Mouse (Mus musculus) forebrain, embryonic 11.5 days (tissue): Measurements from ENCODE around the gene Nrxn3. TPM values are rescaled to one million over a fixed set of nuclear protein-coding genes. Genes with fewer than 3 reads are reported as not detected.

Experiments used
- ATAC-seq: fragments of 200-750 bp; cut with Nextera tagmentation; replicated peaks from 2 replicates; pipeline ENCODE4 v1.8.0; 2017; ENCODE audit warnings: moderate TSS enrichment; ENCODE audit not compliant: low FRiP score
- DNase-seq: peaks from one replicate; pipeline ENCODE4 v3.0.0-alpha.2; 2017; ENCODE audit warnings: low spot score
- H3K27ac ChIP-seq: fragments of 300-500 bp; sonication (generic); 2 replicates; pipeline ENCODE4 v1.5.1; 2014; ENCODE audit warnings: low read depth, low read length
- H3K27me3 ChIP-seq: fragments of 300-500 bp; sonication (generic); 2 replicates; pipeline ENCODE4 v1.6.1; 2014; ENCODE audit warnings: mild to moderate bottlenecking, low read length, mixed read lengths; ENCODE audit not compliant: control insufficient read depth, insufficient read depth
- H3K36me3 ChIP-seq: fragments of 300-500 bp; sonication (generic); 2 replicates; pipeline ENCODE4 v1.6.1; 2014; ENCODE audit warnings: mild to moderate bottlenecking, low read length, moderate library complexity, mixed read lengths; ENCODE audit not compliant: control insufficient read depth, insufficient read depth
- H3K4me1 ChIP-seq: fragments of 300-500 bp; sonication (generic); replicated peaks from 2 replicates; pipeline ENCODE4 v1.6.1; 2014; ENCODE audit warnings: low read length, mixed read lengths; ENCODE audit not compliant: control insufficient read depth, insufficient read depth
- H3K4me2 ChIP-seq: fragments of 300-500 bp; sonication (generic); 2 replicates; pipeline ENCODE4 v1.6.1; 2014; ENCODE audit warnings: low read depth, mild to moderate bottlenecking, low read length, moderate library complexity, mixed read lengths; ENCODE audit not compliant: severe bottlenecking
- H3K4me3 ChIP-seq: fragments of 300-500 bp; sonication (generic); 2 replicates; pipeline ENCODE4 v1.5.1; 2014; ENCODE audit warnings: low read depth, low read length
- H3K9ac ChIP-seq: fragments of 300-500 bp; sonication (generic); 2 replicates; pipeline ENCODE4 v1.6.1; 2014; ENCODE audit warnings: low read length
- H3K9me3 ChIP-seq: fragments of 300-500 bp; sonication (generic); 2 replicates; pipeline ENCODE4 v1.6.1; 2016; ENCODE audit warnings: low read length, mixed read lengths; ENCODE audit not compliant: control insufficient read depth
- WGBS: fragments of 180-500 bp; shearing (Covaris S2); extraction: QIAGEN DNeasy Blood & Tissue Kit; methylation state at CpG from one replicate; pipeline ENCODE4 v1.1.7; 2014; 5-methylcytosine and 5-hydroxymethylcytosine counted together
- polyA plus RNA-seq: library from polyadenylated mRNA; unstranded; fragments of >200 nt; fragmentation: Nextera tagmentation; extraction: Ambion mirVana; gene quantifications from 2 replicates; pipeline ENCODE4 v1.2.1, GENCODE M21; 2014

Nrxn3 gene
- polyA plus RNA-seq, 1 experiment from 2014 or later = 38.4 TPM

- Histone ChIP-seq H3K27me3 (no peaks in the 10 kb centered on the region), H3K4me3 (no peak overlapping the region), H3K4me1 (no peaks in the 10 kb centered on the region), H3K9me3 (no peaks in the 10 kb centered on the region), H3K36me3 (no peaks in the 10 kb centered on the region), H3K27ac (no peak overlapping the region), H3K9ac (no peak overlapping the region), H3K4me2 (no peak overlapping the region)
- WGBS = 90% methylated on average over 6 of the region's 6 CpGs
- ATAC-seq (no peak), DNase-seq (no peak)
These were observed 1108.6 kb downstream of the Nrxn3 start for GRCm38 (mm10) chr12:89831300-89831699.

GRCm38 (mm10) chr12:89836271-89836670 is 1113.6 kb downstream of the Nrxn3 start:
- Histone ChIP-seq H3K9me3 (no peaks in the 10 kb centered on the region), H3K27me3 (no peaks in the 10 kb centered on the region), H3K9ac (no peak overlapping the region), H3K4me1 (no peaks in the 10 kb centered on the region), H3K27ac (no peak overlapping the region), H3K4me2 (no peak overlapping the region), H3K36me3 (no peaks in the 10 kb centered on the region), H3K4me3 (no peak overlapping the region)
- WGBS = 77% methylated on average over 3 of the region's 3 CpGs
- no peak for DNase-seq
- no peak for ATAC-seq

GRCm38 (mm10) chr12:89842861-89843260 is 1120.2 kb downstream of the Nrxn3 start:
- H3K4me1 ChIP-seq = no peaks in the 10 kb centered on the region
- H3K9me3 ChIP-seq = no peaks in the 10 kb centered on the region
- H3K36me3 ChIP-seq = no peaks in the 10 kb centered on the region
- no peak overlapping the region for H3K4me2 ChIP-seq
- no peak overlapping the region for H3K9ac ChIP-seq
- H3K27ac ChIP-seq = no peak overlapping the region
- ATAC-seq = no peak
- WGBS = 86% methylated on average over 1 of the region's 1 CpGs
- no peak for DNase-seq
- H3K27me3 ChIP-seq = no peaks in the 10 kb centered on the region
- no peak overlapping the region for H3K4me3 ChIP-seq

GRCm38 (mm10) chr12:89848116-89848515 is 1125.4 kb downstream of the Nrxn3 start:
- no peak overlapping the region for H3K9ac ChIP-seq
- H3K4me1 ChIP-seq = no peaks in the 10 kb centered on the region
- DNase-seq (no peak), ATAC-seq (no peak)
- H3K27ac ChIP-seq = no peak overlapping the region
- H3K4me2 ChIP-seq = no peak overlapping the region
- H3K36me3 ChIP-seq = no peaks in the 10 kb centered on the region
- WGBS = 64% methylated on average over 1 of the region's 1 CpGs
- H3K4me3 ChIP-seq = no peak overlapping the region
- H3K9me3 ChIP-seq = no peaks in the 10 kb centered on the region
- no peaks in the 10 kb centered on the region for H3K27me3 ChIP-seq

GRCm38 (mm10) chr12:89854355-89854754 is 1131.7 kb downstream of the Nrxn3 start:
- DNase-seq (no peak), ATAC-seq (peak; percentile 74)
- no peak overlapping the region for H3K4me3 ChIP-seq
- H3K9me3 ChIP-seq = no peaks in the 10 kb centered on the region
- H3K36me3 ChIP-seq = no peaks in the 10 kb centered on the region
- WGBS = 13% methylated on average over 4 of the region's 4 CpGs
- H3K27me3 ChIP-seq = no peaks in the 10 kb centered on the region
- H3K27ac ChIP-seq = peak overlapping the region; percentile 48; the same call in 1 of the 2 replicates
- 0 out of 2 replicates have a peak overlapping the region, but pooled peaks have one; percentile 3 for H3K4me2 ChIP-seq
- peaks cover 8% of the 10 kb centered on the region; the same call in 1 of the 2 replicates for H3K4me1 ChIP-seq
- H3K9ac ChIP-seq = no peak overlapping the region

GRCm38 (mm10) chr12:89867124-89867523 is 1144.4 kb downstream of the Nrxn3 start:
- H3K27ac ChIP-seq = no peak overlapping the region
- no peaks in the 10 kb centered on the region for H3K9me3 ChIP-seq
- ATAC-seq (no peak), DNase-seq (no peak)
- no peaks in the 10 kb centered on the region for H3K4me1 ChIP-seq
- no peak overlapping the region for H3K4me2 ChIP-seq
- H3K4me3 ChIP-seq = no peak overlapping the region
- no peaks in the 10 kb centered on the region for H3K36me3 ChIP-seq
- no peaks in the 10 kb centered on the region for H3K27me3 ChIP-seq
- H3K9ac ChIP-seq = no peak overlapping the region

- Histone ChIP-seq H3K4me2 (no peak overlapping the region), H3K4me3 (no peak overlapping the region), H3K36me3 (no peaks in the 10 kb centered on the region), H3K9ac (no peak overlapping the region), H3K27me3 (no peaks in the 10 kb centered on the region), H3K9me3 (no peaks in the 10 kb centered on the region), H3K27ac (no peak overlapping the region), H3K4me1 (peaks cover 2% of the 10 kb centered on the region; the same call in 1 of the 2 replicates)
- ATAC-seq = no peak
- 63% methylated on average over 8 of the region's 8 CpGs for WGBS
- DNase-seq = no peak
These were observed 1160.1 kb downstream of the Nrxn3 start for GRCm38 (mm10) chr12:89882617-89883370.

- ATAC-seq = no peak
- no peaks in the 10 kb centered on the region for H3K27me3 ChIP-seq
- no peak overlapping the region for H3K27ac ChIP-seq
- no peak overlapping the region for H3K9ac ChIP-seq
- no peak for DNase-seq
- H3K9me3 ChIP-seq = no peaks in the 10 kb centered on the region
- no peak overlapping the region for H3K4me2 ChIP-seq
- H3K36me3 ChIP-seq = no peaks in the 10 kb centered on the region
- no peak overlapping the region for H3K4me3 ChIP-seq
- H3K4me1 ChIP-seq = peaks cover 2% of the 10 kb centered on the region; the same call in 1 of the 2 replicates
- WGBS = 95% methylated on average over 1 of the region's 1 CpGs
These were observed 1161.9 kb downstream of the Nrxn3 start for GRCm38 (mm10) chr12:89884576-89884975.

- 84% methylated on average over 3 of the region's 3 CpGs for WGBS
- no peak overlapping the region for H3K27ac ChIP-seq
- DNase-seq (no peak), ATAC-seq (no peak)
- no peaks in the 10 kb centered on the region for H3K9me3 ChIP-seq
- H3K27me3 ChIP-seq = no peaks in the 10 kb centered on the region
- no peaks in the 10 kb centered on the region for H3K4me1 ChIP-seq
- H3K9ac ChIP-seq = no peak overlapping the region
- H3K4me2 ChIP-seq = no peak overlapping the region
- H3K4me3 ChIP-seq = no peak overlapping the region
- H3K36me3 ChIP-seq = no peaks in the 10 kb centered on the region
These were observed 1166.0 kb downstream of the Nrxn3 start for GRCm38 (mm10) chr12:89888647-89889046.
